Mouse (Mus musculus) brain, embryonic 18.5 days (tissue): ENCODE data around the gene Mlip.

Source experiments
- DNase-seq: peaks from one replicate; pipeline ENCODE4 v3.0.0-alpha.2; 2012; ENCODE audit warnings: low read depth, low spot score

Mlip gene

GRCm38 (mm10) chr9:77347704-77348103 lies 5.1 kb downstream of the Mlip start:
- DNase-seq, result no peak

GRCm38 (mm10) chr9:77344318-77344717 lies 8.5 kb downstream of the Mlip start:
- no peak for DNase-seq

GRCm38 (mm10) chr9:77340159-77340862 lies 12.5 kb downstream of the Mlip start:
- peak; percentile 61 for DNase-seq

- DNase-seq, result peak; percentile 8
Observed at GRCm38 (mm10) chr9:77339571-77340148, 13.1 kb downstream of the Mlip start.

GRCm38 (mm10) chr9:77335370-77335769 lies 17.4 kb downstream of the Mlip start:
- DNase-seq, result peak; percentile 24

GRCm38 (mm10) chr9:77318346-77318745 lies 34.4 kb downstream of the Mlip start:
- no peak for DNase-seq

- DNase-seq, result no peak
Observed at GRCm38 (mm10) chr9:77310548-77310947, 42.2 kb downstream of the Mlip start.

GRCm38 (mm10) chr9:77305417-77305816 lies 47.4 kb downstream of the Mlip start:
- no peak for DNase-seq

- no peak for DNase-seq
Observed at GRCm38 (mm10) chr9:77302340-77302739, 50.4 kb downstream of the Mlip start.

- no peak for DNase-seq
Observed at GRCm38 (mm10) chr9:77287958-77288357, 64.8 kb downstream of the Mlip start.

GRCm38 (mm10) chr9:77279371-77279770 lies 73.4 kb downstream of the Mlip start:
- DNase-seq, result no peak

- DNase-seq, result no peak
Observed at GRCm38 (mm10) chr9:77278055-77278454, 74.7 kb downstream of the Mlip start.

- no peak for DNase-seq
Observed at GRCm38 (mm10) chr9:77277270-77277669, 75.5 kb downstream of the Mlip start.

- no peak for DNase-seq
Observed at GRCm38 (mm10) chr9:77276451-77277154, 76.2 kb downstream of the Mlip start.

GRCm38 (mm10) chr9:77272727-77273126 lies 80.0 kb downstream of the Mlip start:
- DNase-seq, result no peak

GRCm38 (mm10) chr9:77265268-77266017 lies 87.3 kb downstream of the Mlip start:
- DNase-seq, result no peak

- no peak for DNase-seq
Observed at GRCm38 (mm10) chr9:77259052-77259451, 93.7 kb downstream of the Mlip start.

- no peak for DNase-seq
Observed at GRCm38 (mm10) chr9:77258265-77258664, 94.5 kb downstream of the Mlip start.

GRCm38 (mm10) chr9:77254514-77254913 lies 98.3 kb downstream of the Mlip start:
- DNase-seq, result no peak

- DNase-seq, result no peak
Observed at GRCm38 (mm10) chr9:77252761-77253160, 100.0 kb downstream of the Mlip start.

- peak; percentile 73 for DNase-seq
Observed at GRCm38 (mm10) chr9:77252134-77252533, 100.6 kb downstream of the Mlip start.

- DNase-seq, result no peak
Observed at GRCm38 (mm10) chr9:77251511-77252112, 101.2 kb downstream of the Mlip start.
